Mouse (Mus musculus): ENCODE measurements around the gene Prr22. TPM values are rescaled to one million over a fixed set of nuclear protein-coding genes. Genes with fewer than 3 reads are reported as not detected.

Prr22 gene
- total RNA-seq, 1 experiment from 2014 or later = 0.79 TPM

DNA sequence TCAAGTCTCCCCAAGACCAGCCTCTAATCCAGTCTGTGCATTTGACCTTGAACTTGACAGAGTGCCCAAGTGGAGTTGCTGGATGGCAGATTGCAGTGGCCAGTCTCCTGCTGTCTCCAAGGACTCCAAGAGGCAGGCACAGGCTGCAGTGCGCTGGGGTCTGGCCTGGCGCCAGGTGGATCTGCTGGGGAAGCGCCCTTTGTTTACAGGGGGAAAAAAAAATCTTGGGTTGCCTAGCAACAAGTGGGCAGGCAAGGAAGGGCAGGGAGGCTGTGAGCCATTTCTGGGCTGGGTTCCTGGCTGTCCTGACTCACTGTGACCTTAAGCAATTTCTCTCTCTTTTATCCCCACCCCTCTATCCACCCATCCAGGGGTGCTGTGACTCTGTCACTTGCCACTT is 40.2 kb downstream of the Prr22 start:
- peak; percentile 98 for DNase-seq

DNA sequence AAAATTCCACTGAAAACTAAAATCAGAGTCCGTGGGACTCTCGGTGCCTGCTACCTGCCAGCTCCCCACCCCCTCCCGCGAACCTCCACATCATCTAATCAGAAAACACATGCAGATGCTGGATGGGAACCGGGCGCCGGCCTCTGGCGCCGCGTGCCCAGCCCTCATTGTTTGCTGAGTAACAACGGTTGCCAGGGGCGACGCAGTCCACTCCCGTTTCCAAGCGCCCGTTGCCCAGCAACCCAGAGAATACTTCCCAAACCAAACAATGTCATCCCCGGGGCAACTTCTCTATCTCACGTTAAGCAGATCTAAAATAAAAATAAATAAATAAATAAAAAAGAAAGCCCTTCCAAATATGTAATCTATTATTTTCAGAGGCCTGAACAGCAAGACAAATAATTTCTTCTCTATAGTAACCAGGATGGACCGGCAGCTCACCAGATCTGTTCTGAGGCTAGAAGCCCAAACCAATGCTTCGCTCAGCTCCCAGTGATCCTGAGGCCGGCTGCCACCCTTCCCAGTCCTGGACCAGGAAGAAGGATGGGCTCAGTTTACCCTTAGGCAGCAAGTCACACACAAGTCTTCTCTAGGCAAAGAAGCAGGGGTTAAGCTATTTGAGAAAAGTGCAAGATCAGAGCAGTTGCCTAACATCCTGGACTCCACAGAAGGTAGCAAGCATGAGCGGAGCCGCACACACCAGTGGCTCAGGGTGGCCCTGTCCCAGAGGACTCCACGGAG is 44.4 kb downstream of the Prr22 start:
- peak; percentile 79 for DNase-seq

DNA sequence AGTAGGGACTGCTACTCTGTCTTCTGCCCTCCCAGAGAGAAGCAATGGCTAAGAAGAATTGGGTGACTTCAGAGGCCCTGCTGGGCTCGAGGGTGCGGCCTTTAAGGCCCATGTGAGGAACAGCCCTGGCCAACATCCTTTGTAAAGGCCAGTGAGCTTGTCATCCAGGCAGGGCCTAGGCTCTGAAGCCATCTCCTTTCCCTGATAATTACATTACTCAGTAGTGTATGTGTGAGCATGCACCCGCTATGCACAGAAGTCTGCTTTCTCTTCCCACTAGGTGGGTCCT is 45.0 kb downstream of the Prr22 start:
- no peak for DNase-seq

DNA sequence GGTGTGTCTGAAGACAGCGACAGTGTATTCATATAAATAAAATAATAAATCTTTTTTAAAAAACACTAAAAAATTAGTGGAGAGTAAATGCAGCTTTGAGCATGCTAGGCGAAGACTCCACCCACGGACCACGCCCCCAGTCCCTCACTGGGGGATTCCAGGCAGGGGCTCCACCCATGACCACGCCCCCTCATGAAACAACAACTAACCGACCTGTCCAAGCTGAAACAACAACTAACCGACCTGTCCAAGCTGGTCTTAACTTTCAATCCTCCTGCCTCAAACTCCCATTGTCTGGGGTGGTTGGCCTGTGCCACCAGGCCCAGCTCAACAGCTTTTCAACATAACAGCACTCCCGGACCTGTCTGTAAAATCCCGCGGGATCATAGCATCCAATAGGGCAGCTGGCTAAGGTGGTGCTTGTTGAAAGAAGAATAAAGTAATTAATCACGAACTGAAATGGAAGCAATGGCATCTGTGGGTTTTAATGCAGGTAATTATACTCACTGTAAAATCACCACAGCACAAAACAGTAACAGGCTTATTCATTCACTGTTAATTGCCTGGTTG is 48.1 kb downstream of the Prr22 start:
- DNase-seq = no peak

DNA sequence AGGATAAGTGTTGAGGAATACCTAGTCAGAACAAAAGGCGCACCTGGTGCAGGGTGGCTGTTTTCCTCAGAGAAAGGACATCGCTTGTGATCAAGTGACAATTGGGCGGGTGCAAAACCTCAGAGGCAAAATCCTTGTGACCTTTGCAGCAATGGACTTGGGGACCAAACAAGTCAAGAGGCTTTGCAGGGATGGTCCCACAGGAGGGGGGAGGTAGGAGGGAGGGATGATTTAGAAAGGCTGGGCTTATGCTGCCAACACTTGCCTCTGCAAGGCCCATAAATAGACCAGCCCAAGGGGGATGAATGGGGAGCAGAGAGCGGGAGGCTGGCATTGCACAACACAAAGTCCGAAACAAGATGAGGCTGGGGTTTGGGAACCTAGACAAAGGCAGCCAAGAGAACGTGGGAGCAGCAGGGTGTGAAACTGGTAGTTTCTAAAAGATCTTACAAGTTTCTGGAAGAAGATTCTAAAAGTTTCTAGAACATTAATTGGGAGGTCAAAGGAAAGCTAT is 49.0 kb downstream of the Prr22 start:
- no peak for DNase-seq

DNA sequence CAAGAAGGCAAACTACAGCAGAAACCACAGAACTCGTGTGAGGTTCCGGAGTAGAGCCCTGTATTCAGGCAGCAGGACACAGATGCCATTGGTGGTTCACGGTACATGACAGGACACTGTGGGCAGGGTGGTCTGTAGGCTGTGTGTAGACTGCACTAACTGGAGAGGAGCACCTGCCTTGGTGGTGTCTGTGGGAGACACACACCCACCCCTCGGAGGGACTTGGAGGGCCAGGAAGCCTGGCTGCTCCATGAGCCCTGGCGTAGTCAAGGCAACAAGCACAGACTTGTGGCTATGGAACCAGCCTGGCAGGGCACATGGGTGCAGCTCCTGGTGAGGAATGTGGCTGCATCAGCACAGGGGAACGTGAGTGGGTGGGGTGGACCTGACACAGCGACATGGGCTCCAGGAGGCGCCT is 49.7 kb downstream of the Prr22 start:
- DNase-seq = no peak

Other genes starting within 250 kb of the Prr22 start
- 0.76 and 1.1 TPM in 2 replicates for gene Gm20219, start 215.9 kb upstream of the Prr22 start, total RNA-seq (2021)
- gene Safb2, start 185.7 kb upstream of the Prr22 start, total RNA-seq (2021) = 168 and 196 TPM in 2 replicates
- gene Safb, start 185.4 kb upstream of the Prr22 start, total RNA-seq (2021) = 143 and 157 TPM in 2 replicates
- gene 2410015M20Rik, start 160.5 kb upstream of the Prr22 start, total RNA-seq (2021) = 303 and 325 TPM in 2 replicates
- gene Rpl36, start 156.8 kb upstream of the Prr22 start, total RNA-seq (2021) = 836 and 891 TPM in 2 replicates
- gene Lonp1, start 143.4 kb upstream of the Prr22 start, total RNA-seq (2021) = 540 and 560 TPM in 2 replicates
- 3.2 and 4.0 TPM in 2 replicates for gene Catsperd, start 142.1 kb upstream of the Prr22 start, total RNA-seq (2021)
- 79.7 and 80.3 TPM in 2 replicates for gene Ranbp3, start 97.0 kb upstream of the Prr22 start, total RNA-seq (2021)
- gene Ndufa11, start 52.5 kb upstream of the Prr22 start, total RNA-seq (2021) = 248 and 277 TPM in 2 replicates
- gene Vmac, start 52.2 kb upstream of the Prr22 start, total RNA-seq (2021) = 27.1 and 29.1 TPM in 2 replicates
- gene Nrtn, start 12.7 kb upstream of the Prr22 start, total RNA-seq (2021) = 3.8 and 5.3 TPM in 2 replicates
- 41.9 and 47.4 TPM in 2 replicates for gene Dus3l, start 5.5 kb upstream of the Prr22 start, total RNA-seq (2021)
- 6.9 and 11.1 TPM in 2 replicates for gene Rfx2, start 60.8 kb downstream of the Prr22 start, total RNA-seq (2021)
- 0.71 and 0.76 TPM in 2 replicates for gene Acsbg2, start 104.2 kb downstream of the Prr22 start, total RNA-seq (2021)
- 5.4 and 8.9 TPM in 2 replicates for gene 1700061G19Rik, start 105.2 kb downstream of the Prr22 start, total RNA-seq (2021)
- 36.2 and 36.3 TPM in 2 replicates for gene Mllt1, start 165.2 kb downstream of the Prr22 start, total RNA-seq (2021)
- 0.38 and 0.70 TPM in 2 replicates for gene Acer1, start 211.9 kb downstream of the Prr22 start, total RNA-seq (2021)
- gene Clpp, start 220.1 kb downstream of the Prr22 start, total RNA-seq (2021) = 106 and 120 TPM in 2 replicates
- gene Alkbh7, start 227.1 kb downstream of the Prr22 start, total RNA-seq (2021) = 67.3 and 95.1 TPM in 2 replicates
- gene Pspn, start 229.8 kb downstream of the Prr22 start, total RNA-seq (2021) = 0.76 and 2.3 TPM in 2 replicates
- 46.1 and 55.3 TPM in 2 replicates for gene Gtf2f1, start 241.0 kb downstream of the Prr22 start, total RNA-seq (2021)
- gene Gm17949, start 241.2 kb downstream of the Prr22 start, total RNA-seq (2021) = 0.64 TPM in 1 of 2 replicates, not detected in the other

All from adrenal gland, postnatal 25 days (tissue).